Mouse (Mus musculus) inflammation-experienced regulatory T-cells, adult 6 months (primary cell): Measurements from ENCODE around the gene Gm21854. TPM values are rescaled to one million over a fixed set of nuclear protein-coding genes. Genes with fewer than 3 reads are reported as not detected.
"Not testable (repeated sequence)": the region's sequence is repeated elsewhere in the genome, so short reads cannot be mapped to it uniquely, and the experiment has no call there.

ENCODE experiments used
- ATAC-seq: one replicate; pipeline ENCODE4 v1.8.0; 2017
- polyA plus RNA-seq, 3 experiments: library from polyadenylated mRNA; unstranded; fragments of 100-300 nt; shearing (Covaris generic); gene quantifications; one replicate each; pipeline ENCODE4 v1.2.1; 2017

Gm21854 gene
- polyA plus RNA-seq = not detected

- ATAC-seq = not testable (repeated sequence)
These were observed at the start of gene Gm21854 for GRCm38 (mm10) chrY:5656686-5657085. Gene Gm21854, plus strand, starts transcription at chrY:5656986.

Other genes starting within 250 kb of the Gm21854 start
- not detected for gene Gm20914, start 69.0 kb downstream of the Gm21854 start, polyA plus RNA-seq
- gene Gm28171, start 136.4 kb downstream of the Gm21854 start, polyA plus RNA-seq = not detected